Mouse (Mus musculus) C2C12 (cell line): ENCODE measurements around the gene Jsrp1.

Source experiments
- CTCF ChIP-seq: IDR thresholded peaks from one replicate; pipeline ENCODE4 v1.5.1; 2011; ENCODE audit not compliant: control insufficient read depth, insufficient read depth, insufficient read length
- MAX ChIP-seq: IDR thresholded peaks from one replicate; pipeline ENCODE4 v1.6.1; 2011; ENCODE audit warnings: mild to moderate bottlenecking, control low read depth

DNA sequence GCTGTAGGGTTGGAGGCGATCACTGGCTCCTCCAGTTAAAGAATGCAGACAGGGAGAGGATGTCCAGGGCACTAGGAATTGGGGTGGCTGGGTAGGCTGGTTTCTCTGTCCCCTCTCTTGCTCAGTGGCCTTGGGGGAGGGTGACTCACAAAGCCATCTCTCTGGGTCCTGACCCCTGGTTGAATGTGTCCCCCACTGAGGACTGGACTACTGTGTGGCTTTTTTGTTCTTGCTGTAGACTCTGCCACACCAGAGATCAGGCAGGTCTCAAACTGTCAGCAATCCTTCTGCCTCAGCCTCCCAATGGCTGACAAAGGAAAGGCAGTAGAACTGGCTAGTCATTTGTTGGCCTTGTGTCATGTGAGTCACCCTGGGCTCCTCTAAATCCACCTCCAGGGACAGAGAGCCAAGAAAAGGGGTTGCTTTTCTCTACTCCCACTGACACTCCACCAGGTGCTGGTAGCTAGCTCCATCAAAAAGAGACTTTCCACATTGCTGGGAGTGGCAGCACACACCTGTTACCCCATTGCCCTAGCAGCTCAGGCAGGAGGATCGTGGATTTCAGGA, 25.1 kb upstream of the Jsrp1 start:
- no peak for TF ChIP-seq CTCF
- TF ChIP-seq MAX, result no peak
